Mouse (Mus musculus) frontal cortex, adult 2 months (tissue): ENCODE measurements around the gene Dalrd3. TPM values are rescaled to one million over a fixed set of nuclear protein-coding genes. Genes with fewer than 3 reads are reported as not detected.

ENCODE experiments used
- DNase-seq, 2 experiments: peaks; one replicate each; pipeline ENCODE4 v3.0.0; 2022; ENCODE audit warnings: low spot score in 1 of 2; ENCODE audit errors: extremely low spot score in 1 of 2
- polyA plus RNA-seq: library from polyadenylated mRNA; depleted of rRNA; stranded (reverse); fragments of >200 nt; gene quantifications from 2 replicates; pipeline ENCODE4 v1.2.3, GENCODE M21; 2012; rRNA removed

Gene Dalrd3
- polyA plus RNA-seq, 1 experiment = 259 TPM

- no peak for DNase-seq
These were observed 47.6 kb downstream of the Dalrd3 start for GRCm38 (mm10) chr9:108617301-108617700.

Other genes starting within 250 kb of the Dalrd3 start
- 271 and 307 TPM in 2 replicates for gene Gpx1, start 231.0 kb upstream of the Dalrd3 start, polyA plus RNA-seq
- 116 and 128 TPM in 2 replicates for gene Usp4, start 222.0 kb upstream of the Dalrd3 start, polyA plus RNA-seq
- 1.5 and 1.6 TPM in 2 replicates for gene 1700102P08Rik, start 177.1 kb upstream of the Dalrd3 start, polyA plus RNA-seq
- 0.86 and 0.98 TPM in 2 replicates for gene Ccdc36, start 141.4 kb upstream of the Dalrd3 start, polyA plus RNA-seq
- gene BC048562, start 133.4 kb upstream of the Dalrd3 start, polyA plus RNA-seq = not detected in 2 replicates
- gene Ccdc71, start 109.4 kb upstream of the Dalrd3 start, polyA plus RNA-seq = 22.3 and 22.6 TPM in 2 replicates
- gene Klhdc8b, start 108.3 kb upstream of the Dalrd3 start, polyA plus RNA-seq = 62.5 and 63.7 TPM in 2 replicates
- gene Lamb2, start 90.2 kb upstream of the Dalrd3 start, polyA plus RNA-seq = 36.6 and 38.1 TPM in 2 replicates
- gene Usp19, start 79.3 kb upstream of the Dalrd3 start, polyA plus RNA-seq = 172 TPM in 2 replicates
- gene Qars, start 62.2 kb upstream of the Dalrd3 start, polyA plus RNA-seq = 123 and 126 TPM in 2 replicates
- gene Qrich1, start 53.1 kb upstream of the Dalrd3 start, polyA plus RNA-seq = 98.2 and 129 TPM in 2 replicates
- gene Impdh2, start 9.6 kb upstream of the Dalrd3 start, polyA plus RNA-seq = 72.2 and 74.4 TPM in 2 replicates
- 61.2 and 63.4 TPM in 2 replicates for gene Ndufaf3, start 2.5 kb upstream of the Dalrd3 start, polyA plus RNA-seq
- 114 and 138 TPM in 2 replicates for gene Wdr6, start 8.9 kb downstream of the Dalrd3 start, polyA plus RNA-seq
- 105 TPM in 2 replicates for gene P4htm, start 27.8 kb downstream of the Dalrd3 start, polyA plus RNA-seq
- 47.2 and 49.0 TPM in 2 replicates for gene Arih2, start 79.5 kb downstream of the Dalrd3 start, polyA plus RNA-seq
- 14.3 and 15.2 TPM in 2 replicates for gene Slc25a20, start 92.2 kb downstream of the Dalrd3 start, polyA plus RNA-seq
- gene Prkar2a, start 119.4 kb downstream of the Dalrd3 start, polyA plus RNA-seq = 21.9 and 23.3 TPM in 2 replicates
- 204 and 217 TPM in 2 replicates for gene Ip6k2, start 213.9 kb downstream of the Dalrd3 start, polyA plus RNA-seq
- 55.5 and 58.8 TPM in 2 replicates for gene Nckipsd, start 238.5 kb downstream of the Dalrd3 start, polyA plus RNA-seq